10 mouse cellular contexts compared by ENCODE assay signal in genomic region chr5:120269416-120269860, GRCm38 (mm10).
DNase-seq lines count a peak whose midpoint lies in the region; ATAC-seq lines count a peak whose summit lies in the region.
"Had no signal": no experiment of that assay in that cellular context is flagged by ENCODE, and none has a peak within 500 bp of the region (broad histone marks: within the 10 kb centered on the region; RNA-seq: fewer than 3 reads in every experiment).

No protein-coding gene starts in this region.

- H3K9me3 ChIP-seq in heart, embryonic 11.5 days (replicated peaks; ENCODE audit: control insufficient read depth, low read length): no peaks in the 10 kb centered on the region
- no peaks in the 10 kb centered on the region for H3K9me3 ChIP-seq in limb, embryonic 10.5 days (replicated peaks)
- H3K9me3 ChIP-seq in stomach, embryonic 16.5 days (replicated peaks; ENCODE audit: control insufficient read depth, low read length): no peaks in the 10 kb centered on the region

- no peak for ATAC-seq in heart, embryonic 11.5 days (replicated peaks; ENCODE audit: insufficient number of reproducible peaks, low FRiP score, low TSS enrichment)
- no peak for ATAC-seq in stomach, embryonic 16.5 days (ENCODE audit: insufficient read depth, low FRiP score)
- ATAC-seq: CD4-positive, CD25-positive, alpha-beta regulatory T cell, adult 4 months had no signal

- peaks cover 49% of the 10 kb centered on the region for H3K27me3 ChIP-seq in heart, embryonic 11.5 days (ENCODE audit: control insufficient read depth, insufficient read depth, low read length)
- peaks cover 82% of the 10 kb centered on the region for H3K27me3 ChIP-seq in limb, embryonic 10.5 days (ENCODE audit: low read depth, poor library complexity, severe bottlenecking)
- peaks cover 4% of the 10 kb centered on the region; the same call in 1 of the 2 replicates for H3K27me3 ChIP-seq in stomach, embryonic 16.5 days (ENCODE audit: control insufficient read depth, insufficient read depth, low read length)

- 0 out of 2 replicates have a peak overlapping the region, but pooled peaks have one; percentile 23 for H3K9ac ChIP-seq in heart, embryonic 11.5 days (ENCODE audit: low read depth, low read length)
- no peak overlapping the region for H3K9ac ChIP-seq in stomach, embryonic 16.5 days (ENCODE audit: low read length)

- 6% methylated on average over 22 of the region's 22 CpGs for WGBS in heart, embryonic 11.5 days (ENCODE audit: insufficient replicate concordance)
- 14% methylated on average over 22 of the region's 22 CpGs for WGBS in limb, embryonic 10.5 days
- 15% methylated on average over 22 of the region's 22 CpGs for WGBS in stomach, embryonic 16.5 days

- H3K27ac ChIP-seq in heart, embryonic 11.5 days (ENCODE audit: low read depth, low read length): no peak overlapping the region
- 0 out of 2 replicates have a peak overlapping the region, but pooled peaks have one; percentile 31 for H3K27ac ChIP-seq in limb, embryonic 10.5 days
- H3K27ac ChIP-seq in stomach, embryonic 16.5 days (ENCODE audit: low read length): no peak overlapping the region
- H3K27ac ChIP-seq: heart, adult 2 months had no signal

- H3K36me3 ChIP-seq in heart, embryonic 11.5 days (ENCODE audit: control insufficient read depth, insufficient read depth, low read length): no peaks in the 10 kb centered on the region
- no peaks in the 10 kb centered on the region for H3K36me3 ChIP-seq in limb, embryonic 10.5 days
- H3K36me3 ChIP-seq in stomach, embryonic 16.5 days (ENCODE audit: control insufficient read depth, insufficient read depth, low read length): no peaks in the 10 kb centered on the region

- DNase-seq in heart, adult 9 months (ENCODE audit: low spot score in 2 of 2): no peak
- peak; percentile 60 for DNase-seq in retina, postnatal 1 day
- no peak for DNase-seq in retina, embryonic 14.5 days (ENCODE audit: low spot score)
- DNase-seq in limb, embryonic 10.5 days (ENCODE audit: low spot score): no peak
- no peak for DNase-seq in B cell, adult 2 months
- no peak for DNase-seq in adrenal gland, postnatal 25 days
- DNase-seq: heart, adult 2 months had no signal

- H3K4me3 ChIP-seq in heart, embryonic 11.5 days (ENCODE audit: low read depth, low read length): no peak overlapping the region
- H3K4me3 ChIP-seq in limb, embryonic 10.5 days: no peak overlapping the region
- no peak overlapping the region for H3K4me3 ChIP-seq in stomach, embryonic 16.5 days (replicated peaks; ENCODE audit: low read length)
- H3K4me3 ChIP-seq: heart, adult 2 months had no signal

- H3K4me1 ChIP-seq in heart, embryonic 11.5 days (ENCODE audit: control insufficient read depth, insufficient read depth, low read length): 0 out of 2 replicates have a peak, but pooled peaks cover 4% of the 10 kb centered on the region
- H3K4me1 ChIP-seq in limb, embryonic 10.5 days: peaks cover 23% of the 10 kb centered on the region
- no peaks in the 10 kb centered on the region for H3K4me1 ChIP-seq in stomach, embryonic 16.5 days (ENCODE audit: control insufficient read depth, insufficient read depth, low read length)

- peak overlapping the region; percentile 58 for H3K4me2 ChIP-seq in heart, embryonic 11.5 days
- peak overlapping the region; percentile 34 for H3K4me2 ChIP-seq in stomach, embryonic 16.5 days (ENCODE audit: low read depth, low read length)
